ENCODE assay signal across 21 mouse cellular contexts in the genomic region with DNA sequence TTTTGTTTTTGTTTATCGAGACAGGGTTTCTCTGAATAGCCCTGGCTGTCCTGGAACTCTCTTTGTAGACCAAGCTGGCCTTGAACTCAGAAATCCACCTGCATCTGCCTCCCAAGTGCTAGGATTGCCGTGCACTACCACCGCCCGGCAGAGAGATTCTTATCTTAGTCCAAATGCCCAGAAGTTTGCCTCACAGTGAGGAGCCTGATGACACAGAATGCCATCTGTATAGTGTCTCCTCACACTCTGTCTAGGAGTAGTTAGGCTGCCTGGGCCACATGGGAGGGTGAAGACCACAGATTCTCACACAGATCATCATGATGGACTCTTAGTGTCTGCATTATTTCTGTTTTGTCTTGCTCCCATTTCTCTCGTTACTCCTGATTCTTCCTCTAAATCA.
DNase-seq lines count a peak whose midpoint lies in the region; ATAC-seq and TF ChIP-seq lines count a peak whose summit lies in the region.
"Had no signal": no experiment of that assay in that cellular context is flagged by ENCODE, and none has a peak within 500 bp of the region (broad histone marks: within the 10 kb centered on the region; RNA-seq: fewer than 3 reads in every experiment).

No protein-coding gene starts in this region.

- peak overlapping the region; percentile 40; the same call in 1 of the 2 replicates for H3K27ac ChIP-seq in gastrocnemius, adult 2 months
- 0 out of 2 replicates have a peak overlapping the region, but pooled peaks have one; percentile 4 for H3K27ac ChIP-seq in neural tube, embryonic 15.5 days (replicated peaks)
- no peak overlapping the region for H3K27ac ChIP-seq in forebrain, embryonic 11.5 days (ENCODE audit: low read depth, low read length)
- H3K27ac ChIP-seq: embryonic facial prominence, embryonic 10.5 days; embryonic facial prominence, embryonic 12.5 days; forebrain, embryonic 10.5 days; forebrain, embryonic 13.5 days; forebrain, embryonic 15.5 days had no signal

- WGBS in neural tube, embryonic 15.5 days: 91% methylated on average over 5 of the region's 5 CpGs
- WGBS in forebrain, embryonic 11.5 days: 86% methylated on average over 5 of the region's 5 CpGs

- no peaks in the 10 kb centered on the region for H3K9me3 ChIP-seq in neural tube, embryonic 15.5 days (replicated peaks)
- H3K9me3 ChIP-seq in forebrain, embryonic 11.5 days (ENCODE audit: control insufficient read depth, low read length): no peaks in the 10 kb centered on the region
- H3K9me3 ChIP-seq: embryonic facial prominence, embryonic 10.5 days; embryonic facial prominence, embryonic 12.5 days; forebrain, embryonic 10.5 days; forebrain, embryonic 13.5 days; forebrain, embryonic 15.5 days; G1E had no signal

- no peak for ATAC-seq in neural tube, embryonic 15.5 days (ENCODE audit: low FRiP score)
- ATAC-seq in forebrain, embryonic 11.5 days (replicated peaks; ENCODE audit: low FRiP score): no peak
- ATAC-seq: CD4-positive, CD25-positive, alpha-beta regulatory T cell, adult 4 months; forebrain, embryonic 13.5 days; forebrain, embryonic 15.5 days; forebrain, postnatal 0 days had no signal

- no peaks in the 10 kb centered on the region for H3K27me3 ChIP-seq in neural tube, embryonic 15.5 days (replicated peaks)
- H3K27me3 ChIP-seq in forebrain, embryonic 11.5 days (ENCODE audit: control insufficient read depth, insufficient read depth, low read length): no peaks in the 10 kb centered on the region
- H3K27me3 ChIP-seq: CH12.LX; embryonic facial prominence, embryonic 12.5 days; forebrain, embryonic 13.5 days; forebrain, embryonic 15.5 days had no signal

- intact Hi-C loops in gastrocnemius, adult 2 months (cut with DNase I): no loop called here

- no peak overlapping the region for H3K9ac ChIP-seq in neural tube, embryonic 15.5 days (replicated peaks)
- no peak overlapping the region for H3K9ac ChIP-seq in forebrain, embryonic 11.5 days (ENCODE audit: low read length)
- H3K9ac ChIP-seq: embryonic facial prominence, embryonic 12.5 days; forebrain, embryonic 13.5 days; forebrain, embryonic 15.5 days; forebrain, postnatal 0 days had no signal

- no peak overlapping the region for H3K4me3 ChIP-seq in gastrocnemius, adult 2 months
- no peak overlapping the region for H3K4me3 ChIP-seq in neural tube, embryonic 15.5 days (replicated peaks)
- no peak overlapping the region for H3K4me3 ChIP-seq in forebrain, embryonic 11.5 days (ENCODE audit: low read depth, low read length)
- H3K4me3 ChIP-seq: embryonic facial prominence, embryonic 10.5 days; embryonic facial prominence, embryonic 12.5 days; erythroblast, embryonic 14.5 days; forebrain, embryonic 10.5 days; forebrain, embryonic 13.5 days; forebrain, embryonic 15.5 days had no signal

- no peak for TF ChIP-seq CTCF in gastrocnemius, adult 2 months (IDR thresholded peaks at IDR 0.05)

- H3K36me3 ChIP-seq in neural tube, embryonic 15.5 days: 0 out of 2 replicates have a peak, but pooled peaks cover 7% of the 10 kb centered on the region
- no peaks in the 10 kb centered on the region for H3K36me3 ChIP-seq in forebrain, embryonic 11.5 days (ENCODE audit: control insufficient read depth, insufficient read depth, low read length)
- H3K36me3 ChIP-seq: embryonic facial prominence, embryonic 12.5 days; forebrain, embryonic 15.5 days had no signal

- no peak overlapping the region for H3K4me2 ChIP-seq in neural tube, embryonic 15.5 days
- H3K4me2 ChIP-seq in forebrain, embryonic 11.5 days (ENCODE audit: low read depth, low read length, severe bottlenecking): no peak overlapping the region
- H3K4me2 ChIP-seq: embryonic facial prominence, embryonic 12.5 days; forebrain, embryonic 13.5 days; forebrain, embryonic 15.5 days had no signal

- DNase-seq in gastrocnemius, adult 2 months: no peak
- no peak for DNase-seq in gastrocnemius, adult 18-20 months (ENCODE audit: low spot score)
- DNase-seq in neural tube, embryonic 10.5 days (ENCODE audit: extremely low spot score, low spot score): no peak
- DNase-seq in forebrain, embryonic 11.5 days (ENCODE audit: low spot score): no peak
- DNase-seq: adrenal gland, adult 2 months; adrenal gland, postnatal 10 days; adrenal gland, postnatal 25 days; B cell, adult 2 months; cerebellum, adult 11-12 months; cerebellum, adult 9-10 months; forebrain, postnatal 0 days had no signal

- peaks cover 66% of the 10 kb centered on the region for H3K4me1 ChIP-seq in neural tube, embryonic 15.5 days
- H3K4me1 ChIP-seq in forebrain, embryonic 11.5 days (replicated peaks; ENCODE audit: control insufficient read depth, insufficient read depth, low read length): peaks cover 11% of the 10 kb centered on the region; the same call in 1 of the 2 replicates
